Mouse (Mus musculus) heart, postnatal 36 days (tissue): ENCODE results near the gene Garem2. TPM values are rescaled to one million over a fixed set of nuclear protein-coding genes. Genes with fewer than 3 reads are reported as not detected.

Experiments used
- DNase-seq, 2 experiments: peaks; one replicate each; pipeline ENCODE4 v3.0.0; 2021 to 2022
- intact Hi-C: fragments of 180-260 bp; cut with DNase I; formaldehyde crosslinking; loops from one replicate; pipeline ENCODE4 v1.15.1; 2025
- total RNA-seq, 2 experiments: library from RNA; stranded (reverse); gene quantifications; 2 replicates each; pipeline ENCODE4 v1.2.3; 2021

The Garem2 gene
- total RNA-seq, 2 experiments from 2014 or later, result 0.11 to 0.14 TPM

DNA sequence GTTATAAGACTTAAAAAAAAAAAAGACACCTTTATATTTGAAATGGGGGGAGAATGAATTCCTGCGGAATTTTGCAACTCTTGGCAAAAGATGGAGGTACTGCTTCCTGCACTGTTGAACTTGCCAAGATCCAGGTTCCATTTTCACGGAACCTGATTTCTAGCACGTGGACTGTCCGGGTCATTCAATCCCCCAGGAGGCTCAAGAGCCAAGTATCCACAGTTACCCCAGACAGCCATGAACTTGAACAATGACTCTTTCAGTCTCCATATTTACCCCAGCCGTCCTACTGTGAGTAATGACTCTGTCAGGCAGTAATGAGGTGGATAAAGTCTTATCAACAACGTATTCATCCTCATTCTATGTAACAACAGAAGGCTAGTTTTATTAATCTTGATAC, 41.6 kb downstream of the Garem2 start:
- DNase-seq, result no peak
- intact Hi-C loops, result no loop called here

DNA sequence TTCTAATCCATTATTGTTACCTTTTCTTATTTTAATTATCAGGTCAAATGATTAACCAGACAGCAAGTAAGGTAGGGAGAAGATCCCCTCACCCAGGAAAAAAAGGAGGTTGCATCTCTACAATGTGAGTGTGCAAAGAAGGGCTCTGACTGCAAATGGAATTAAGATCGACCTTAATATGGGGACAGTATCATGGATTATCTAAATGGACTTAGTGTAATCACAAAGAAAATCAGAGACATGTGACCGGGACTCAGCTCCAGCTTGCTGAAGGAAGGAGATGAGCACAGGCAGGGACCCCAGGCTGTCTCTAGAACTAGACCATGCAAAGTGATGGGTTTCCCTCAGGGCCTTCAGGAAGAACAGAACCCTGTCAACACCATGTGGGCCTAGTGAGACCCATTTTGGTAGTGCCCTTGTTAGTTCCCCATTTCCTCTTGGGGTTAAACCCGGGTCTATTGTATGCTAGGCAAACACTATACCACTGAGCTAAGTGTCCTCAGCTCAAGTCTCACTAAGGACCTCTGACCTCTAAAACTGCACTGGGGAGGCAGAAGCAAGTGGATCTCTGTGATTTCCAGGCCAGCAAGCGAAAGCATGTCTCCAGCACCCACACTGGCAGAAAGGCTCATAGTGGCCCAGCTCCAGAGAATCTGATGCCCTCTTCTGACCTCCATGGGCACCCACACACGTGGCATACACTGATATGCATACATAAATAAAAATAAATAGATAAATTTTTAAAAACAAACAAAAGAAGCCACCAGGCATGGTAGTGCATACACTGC, 43.4 kb downstream of the Garem2 start:
- intact Hi-C loops, result no loop called here

DNA sequence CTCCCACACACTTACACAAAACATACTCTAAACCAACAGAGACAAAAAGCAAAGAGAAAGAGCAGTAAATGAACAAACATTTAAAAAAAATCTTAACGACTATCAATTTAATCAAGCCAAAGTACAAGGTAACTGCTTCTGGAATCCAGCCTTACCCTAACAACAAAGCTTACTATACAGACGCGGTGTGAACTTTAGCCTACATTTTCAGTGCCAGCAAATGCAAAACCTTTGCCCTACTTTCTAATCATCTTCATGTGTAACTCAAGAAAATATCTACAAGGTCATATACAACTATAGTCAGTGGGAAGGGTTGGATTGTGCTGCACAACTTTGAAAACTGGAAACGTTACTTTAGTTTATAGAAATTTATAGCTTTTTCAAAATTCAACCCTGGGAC, 47.0 kb downstream of the Garem2 start:
- no peak for DNase-seq
- intact Hi-C loops, result loop anchor here (5.0 kb wide), 1 partner anchor 80 kb away; the partner anchor contains the start of gene Selenoi

More for the DNA sequence above, 43.4 kb downstream of the Garem2 start:
- DNase-seq, result no peak

DNA sequence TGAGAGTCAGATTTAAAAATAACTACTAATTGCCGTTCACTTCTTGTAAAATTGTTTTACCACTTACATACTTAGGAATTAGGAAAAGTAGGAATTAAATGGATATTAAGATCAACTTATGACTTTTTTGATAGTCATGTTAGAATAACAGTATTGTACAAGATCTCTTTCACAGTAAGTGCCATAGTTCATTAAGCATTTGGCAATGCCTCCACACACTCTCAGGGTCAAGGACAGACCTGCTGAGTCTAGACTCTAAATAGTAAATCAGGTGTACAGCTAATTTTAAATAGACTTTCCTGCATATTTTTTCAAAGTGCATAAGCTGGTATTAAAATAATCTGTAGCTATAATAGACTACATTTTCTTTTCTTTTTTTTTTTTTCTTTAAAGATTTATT, 47.5 kb downstream of the Garem2 start:
- DNase-seq, result no peak

DNA sequence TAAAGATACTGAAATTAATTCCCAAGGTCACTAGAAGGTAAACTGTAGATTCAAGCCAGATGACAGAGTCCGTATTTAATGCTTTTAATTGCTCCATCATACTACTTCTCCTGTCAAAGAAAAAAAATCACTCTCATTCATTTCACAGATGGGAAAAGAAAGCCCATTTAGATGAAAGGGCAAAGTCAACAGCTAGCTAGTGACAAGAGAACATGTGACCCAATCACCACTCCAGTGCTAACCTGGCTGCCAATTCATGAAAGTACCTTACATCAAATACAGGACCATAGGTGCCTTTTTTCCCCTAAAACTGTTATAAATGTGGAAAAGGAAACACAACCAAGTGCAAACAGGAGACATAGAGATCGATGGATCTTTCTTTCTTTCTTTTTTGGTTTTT, 48.3 kb downstream of the Garem2 start:
- intact Hi-C loops, result loop anchor here (5.0 kb wide), 1 partner anchor 79 kb away; the partner anchor contains the start of gene Selenoi
- DNase-seq, result no peak

More for the DNA sequence above, 47.5 kb downstream of the Garem2 start:
- intact Hi-C loops, result loop anchor here (5.0 kb wide), 1 partner anchor 80 kb away; the partner anchor contains the start of gene Selenoi

DNA sequence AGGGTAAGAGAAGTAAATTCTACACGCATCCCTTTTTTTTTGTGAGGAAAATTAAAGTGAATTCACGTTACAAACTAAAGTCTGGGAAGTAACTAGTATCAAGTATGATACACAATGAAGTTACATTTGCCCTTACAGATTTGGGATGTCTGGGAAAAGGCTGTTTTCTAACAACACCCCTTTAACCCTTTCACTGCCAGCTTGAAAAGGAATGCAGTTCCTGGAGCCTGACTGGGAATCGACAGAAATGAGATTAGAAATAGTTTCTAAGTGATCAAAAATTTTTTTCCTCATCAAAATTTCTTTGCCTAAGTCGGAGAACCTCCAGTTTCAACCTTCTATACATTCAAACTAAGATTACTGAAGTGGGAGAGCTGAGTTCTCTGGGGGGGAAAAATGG, 49.1 kb downstream of the Garem2 start:
- intact Hi-C loops, result loop anchor here (5.0 kb wide), 1 partner anchor 78 kb away; the partner anchor contains the start of gene Selenoi

DNA sequence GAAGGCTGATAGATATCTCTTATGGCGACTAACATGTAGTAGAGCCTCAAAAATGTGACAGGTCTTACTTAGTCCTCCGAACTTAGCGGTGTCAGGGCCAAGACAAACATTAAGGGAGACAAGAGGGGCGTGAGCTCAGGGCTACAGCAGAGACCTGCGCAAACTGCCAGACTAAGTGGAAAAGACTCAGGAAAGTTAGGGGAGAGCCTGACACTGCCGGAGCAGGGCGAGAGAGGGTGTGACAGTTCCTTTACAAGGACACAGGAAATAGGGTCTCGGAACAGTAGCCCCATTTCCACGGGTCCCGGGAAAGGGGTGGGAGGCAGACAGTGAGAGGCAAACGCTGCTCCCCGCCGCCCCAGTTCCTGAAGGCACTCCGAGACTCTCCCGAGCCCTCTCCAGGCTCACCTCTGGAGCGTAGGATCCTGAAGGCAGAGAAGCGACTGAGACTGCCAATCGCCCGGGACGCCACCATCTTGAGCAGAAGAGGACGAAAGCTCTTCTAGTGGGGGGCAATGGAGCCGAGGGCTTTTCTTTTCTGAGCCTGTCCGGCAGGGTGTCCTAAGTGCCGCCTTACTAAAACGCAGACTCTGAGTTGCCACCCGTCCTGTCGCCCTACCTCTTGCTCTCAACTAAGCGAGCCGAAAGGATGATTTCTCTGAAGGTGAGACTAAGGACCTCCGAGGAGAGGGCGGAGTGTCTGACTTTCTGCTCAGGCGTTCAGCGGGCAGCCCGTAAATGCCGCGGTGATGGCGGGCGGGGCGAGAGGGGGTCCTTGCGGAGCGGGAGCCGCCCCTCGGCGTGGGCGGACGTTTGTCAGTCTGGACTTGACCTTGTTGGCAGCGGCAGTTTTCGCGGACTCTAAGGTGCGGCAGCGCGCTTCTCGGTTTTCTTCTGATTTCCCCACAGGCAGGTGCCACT, 49.8 kb downstream of the Garem2 start, which contains the start of the genes Hadha and Hadhb:
Gene Hadha, minus strand, starts transcription at position 689 of the 921 bp plus-strand sequence.
Gene Hadhb, plus strand, starts transcription at position 775 of the 921 bp plus-strand sequence.
- intact Hi-C loops, result loop anchor here (5.0 kb wide), 1 partner anchor 78 kb away; the partner anchor contains the start of gene Selenoi
- DNase-seq, result peak; percentile 96 to 99

More for the DNA sequence above, 49.1 kb downstream of the Garem2 start:
- DNase-seq, result no peak

DNA sequence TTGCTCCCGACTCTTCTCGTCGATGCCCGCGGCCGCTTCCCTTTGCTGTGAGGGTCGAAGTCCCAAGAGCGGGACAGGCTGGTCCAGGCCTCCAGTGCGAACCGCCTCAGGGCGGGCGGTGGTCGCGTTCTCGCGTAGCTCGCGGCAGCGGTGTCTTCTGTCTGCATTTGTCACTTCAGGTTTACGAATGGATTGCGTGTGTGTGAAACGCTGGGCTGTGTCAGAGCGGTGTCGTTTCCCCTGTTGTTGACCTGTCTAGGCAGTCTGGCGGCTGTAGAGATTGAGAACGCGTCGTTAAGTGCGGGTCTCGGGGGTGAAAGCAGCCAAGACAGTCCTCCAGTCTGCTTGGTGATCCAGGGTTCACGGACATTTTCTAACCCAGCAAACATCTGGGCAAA, 50.4 kb downstream of the Garem2 start:
- intact Hi-C loops, result no loop called here
- DNase-seq, result no peak

DNA sequence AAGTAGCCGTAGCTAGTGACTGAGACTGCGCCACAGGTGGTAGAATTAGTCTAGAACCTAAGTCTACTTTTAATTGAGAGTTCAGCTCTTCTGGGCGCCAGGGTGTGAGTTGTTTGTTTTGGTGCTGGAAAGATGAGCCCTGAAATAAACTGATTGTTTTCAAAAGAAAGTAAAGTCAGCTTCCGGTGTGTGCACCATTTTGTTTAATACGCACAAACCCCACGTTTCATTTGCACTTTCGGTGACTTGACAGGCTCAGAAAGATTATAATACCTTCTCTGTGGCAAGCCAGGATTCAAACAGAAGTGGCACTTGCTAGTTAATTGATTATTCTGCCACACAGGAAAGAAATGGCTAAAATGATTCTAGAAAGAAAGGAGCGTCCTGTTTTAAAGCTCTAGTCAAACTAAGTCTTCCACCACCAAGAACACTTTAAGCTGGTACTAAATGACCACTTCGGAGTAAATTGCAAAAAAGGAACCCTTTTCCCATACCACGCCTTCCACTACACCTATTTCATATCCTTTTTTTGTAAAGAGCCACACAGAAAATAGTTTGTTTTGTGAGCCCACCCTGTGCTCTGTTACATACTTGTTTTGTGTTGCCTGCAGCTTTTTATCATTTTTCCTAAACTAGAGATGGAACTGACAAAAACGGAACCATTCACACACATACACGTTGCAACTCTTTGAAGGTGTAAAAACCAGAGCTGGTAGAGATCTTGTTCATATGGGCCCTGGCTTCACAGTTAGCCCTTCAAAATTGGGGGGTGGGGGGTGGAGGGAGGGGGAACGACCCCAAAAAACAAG, 51.1 kb downstream of the Garem2 start:
- no peak for DNase-seq
- intact Hi-C loops, result no loop called here

DNA sequence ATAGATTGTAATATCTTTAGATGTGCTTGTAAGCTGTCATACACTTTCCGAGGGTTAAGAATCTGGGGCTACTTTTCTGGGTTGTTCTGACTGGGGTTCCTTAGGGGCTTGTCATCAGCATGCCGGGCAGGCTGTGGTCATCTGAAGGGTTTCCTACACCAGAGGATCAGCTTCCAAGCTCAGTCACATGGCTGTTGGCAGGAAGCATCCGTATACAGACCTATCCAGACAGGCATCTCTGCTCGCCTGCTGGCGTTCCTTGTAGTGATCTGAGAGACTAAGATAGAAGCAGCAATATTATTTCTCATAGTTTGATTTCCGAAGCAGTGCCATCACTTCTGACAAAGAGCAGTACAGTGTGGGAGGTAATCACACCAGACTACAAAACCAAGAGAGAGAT, 54.6 kb downstream of the Garem2 start:
- peak; percentile 29 to 47 for DNase-seq
- intact Hi-C loops, result no loop called here

DNA sequence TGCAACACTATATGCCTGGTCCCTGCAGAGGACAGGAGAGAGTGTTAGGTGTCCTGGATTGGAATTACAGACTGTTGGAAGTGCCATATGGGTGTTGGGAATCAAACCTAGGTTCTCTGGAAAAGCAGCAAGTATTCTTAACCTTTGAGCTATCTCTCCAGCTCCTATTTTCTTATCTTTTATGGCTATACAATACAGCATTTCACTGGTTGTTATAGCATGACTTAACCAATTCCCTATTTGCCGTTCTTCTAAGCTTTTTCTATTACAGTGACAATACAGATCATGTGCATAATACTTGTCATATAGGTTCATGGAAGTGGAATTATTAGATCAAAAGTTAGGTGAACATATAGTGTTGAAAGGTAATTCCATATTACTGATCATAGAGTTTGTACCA, 56.9 kb downstream of the Garem2 start:
- DNase-seq, result no peak
- intact Hi-C loops, result no loop called here

DNA sequence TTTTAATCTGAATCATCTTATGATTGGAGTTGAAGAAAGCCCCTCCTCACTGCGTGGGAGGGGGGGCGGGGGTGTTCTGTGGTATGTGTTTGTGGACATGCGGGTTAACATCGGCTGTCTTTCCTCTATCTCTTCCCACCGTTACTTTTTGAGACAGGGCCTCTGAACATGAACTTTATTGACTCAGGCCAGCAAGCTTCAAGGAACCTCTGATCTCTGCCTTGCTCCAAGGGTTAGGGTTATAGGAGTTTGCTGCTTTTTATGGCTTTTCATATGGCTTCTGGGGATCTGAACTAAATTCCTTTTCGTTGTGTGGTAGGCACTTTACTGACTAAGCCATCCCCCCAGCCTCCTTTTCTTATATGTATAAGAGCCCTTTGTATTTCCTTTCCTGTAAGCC, 57.4 kb downstream of the Garem2 start:
- intact Hi-C loops, result no loop called here
- DNase-seq, result no peak

DNA sequence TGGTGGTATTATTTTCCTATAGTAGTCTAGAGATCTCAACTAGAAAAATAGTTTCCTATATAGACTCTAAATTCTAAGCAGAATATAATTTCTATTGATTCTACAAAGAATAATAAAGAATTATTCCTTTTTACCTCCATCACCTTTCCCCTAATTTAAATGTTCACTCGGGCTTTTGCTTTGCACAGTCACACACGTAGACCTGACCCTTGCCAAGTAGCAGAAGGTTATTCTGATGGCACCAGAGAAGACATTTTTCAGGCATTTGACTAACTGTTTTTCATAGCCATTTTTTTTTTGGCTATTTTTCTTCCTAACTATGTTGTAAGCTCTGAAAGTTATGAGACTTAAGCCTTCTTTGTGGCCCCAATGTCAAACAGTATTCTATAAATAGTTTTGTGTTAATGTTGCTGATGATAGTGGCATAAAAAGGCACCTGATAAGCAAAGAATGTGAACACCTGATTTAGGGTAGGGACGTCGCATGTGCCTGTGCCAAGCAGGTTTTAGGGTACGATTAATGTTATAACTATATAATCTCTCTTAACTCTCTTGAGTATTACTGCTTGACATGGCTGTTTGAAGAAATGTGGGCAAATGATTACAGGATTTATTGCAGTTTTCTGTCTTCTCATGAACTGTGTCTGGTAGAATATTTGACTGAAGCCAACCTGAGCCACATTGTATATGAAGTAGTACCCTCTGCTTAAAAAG, 60.4 kb downstream of the Garem2 start:
- intact Hi-C loops, result no loop called here
- DNase-seq, result no peak

Other genes starting within 250 kb of the Garem2 start
- gene Il6, start 92.0 kb upstream of the Garem2 start, total RNA-seq, result not detected
- 1 to 10 TPM; 4.1 to 4.7 TPM for gene Tyms, start 31.5 kb upstream of the Garem2 start, total RNA-seq
- gene 3110082J24Rik, start 925 bp downstream of the Garem2 start, total RNA-seq, result not detected
- gene Hadha, start 50.0 kb downstream of the Garem2 start, total RNA-seq, result 1,000 to 10,000 TPM; 1,332 to 1,358 TPM
- 1,000 to 10,000 TPM; 2,118 to 2,205 TPM for gene Hadhb, start 50.1 kb downstream of the Garem2 start, total RNA-seq
- gene Adgrf3, start 100.6 kb downstream of the Garem2 start, total RNA-seq, result under 1 TPM in 1 of 2 experiments, not detected in 1; 0.08 TPM
- gene Selenoi, start 127.4 kb downstream of the Garem2 start, total RNA-seq, result 10 to 100 TPM; 15.0 to 17.4 TPM
- under 1 TPM in 1 of 2 experiments, not detected in 1; 0.11 TPM for gene Drc1, start 176.2 kb downstream of the Garem2 start, total RNA-seq